Mouse (Mus musculus) neural tube, embryonic 14.5 days (tissue): ENCODE measurements around the gene Pappa2. TPM values are rescaled to one million over a fixed set of nuclear protein-coding genes. Genes with fewer than 3 reads are reported as not detected.

ENCODE experiments used
- ATAC-seq: fragments of 200-750 bp; cut with Nextera tagmentation; 2 replicates; pipeline ENCODE4 v1.8.0; 2017; ENCODE audit warnings: low read depth, mild to moderate bottlenecking, moderate TSS enrichment, moderate library complexity
- H3K27ac ChIP-seq: fragments of 300-500 bp; sonication (generic); 2 replicates; pipeline ENCODE4 v1.5.1; 2014; ENCODE audit warnings: low read depth, mild to moderate bottlenecking, control low read depth, low read length, moderate library complexity, mixed read lengths
- H3K27me3 ChIP-seq: fragments of 300-500 bp; sonication (generic); 2 replicates; pipeline ENCODE4 v1.6.1; 2014; ENCODE audit warnings: low read length; ENCODE audit not compliant: control insufficient read depth, insufficient read depth
- H3K36me3 ChIP-seq: fragments of 300-500 bp; sonication (generic); 2 replicates; pipeline ENCODE4 v1.6.1; 2014; ENCODE audit warnings: low read length, mixed read lengths; ENCODE audit not compliant: control insufficient read depth, insufficient read depth
- H3K4me1 ChIP-seq: fragments of 300-500 bp; sonication (generic); 2 replicates; pipeline ENCODE4 v1.6.1; 2014; ENCODE audit warnings: low read length; ENCODE audit not compliant: control insufficient read depth, insufficient read depth
- H3K4me2 ChIP-seq: fragments of 300-500 bp; sonication (generic); 2 replicates; pipeline ENCODE4 v1.6.1; 2014; ENCODE audit warnings: mild to moderate bottlenecking, low read depth, low read length, control low read depth
- H3K4me3 ChIP-seq: fragments of 300-500 bp; sonication (generic); 2 replicates; pipeline ENCODE4 v1.5.1; 2014; ENCODE audit warnings: low read depth, low read length, control low read depth, mixed read lengths
- H3K9ac ChIP-seq: fragments of 300-500 bp; sonication (generic); replicated peaks from 2 replicates; pipeline ENCODE4 v1.6.1; 2014; ENCODE audit warnings: low read depth, mild to moderate bottlenecking, control low read depth, low read length, mixed read lengths
- H3K9me3 ChIP-seq: fragments of 300-500 bp; sonication (generic); 2 replicates; pipeline ENCODE4 v1.6.1; 2016; ENCODE audit warnings: low read length; ENCODE audit not compliant: control insufficient read depth
- WGBS: fragments of 180-500 bp; shearing (Covaris S2); extraction: QIAGEN DNeasy Blood & Tissue Kit; methylation state at CpG from one replicate; pipeline ENCODE4 v1.1.7; 2014; 5-methylcytosine and 5-hydroxymethylcytosine counted together
- polyA plus RNA-seq: library from polyadenylated mRNA; unstranded; fragments of >200 nt; fragmentation: Nextera tagmentation; extraction: Ambion mirVana; gene quantifications from 2 replicates; pipeline ENCODE4 v1.2.1, GENCODE M21; 2014

Gene Pappa2
- polyA plus RNA-seq, 1 experiment from 2014 or later, result 1.3 TPM

- no peak overlapping the region for H3K27ac ChIP-seq
- H3K4me2 ChIP-seq, result no peak overlapping the region
- no peaks in the 10 kb centered on the region for H3K4me1 ChIP-seq
- no peaks in the 10 kb centered on the region for H3K36me3 ChIP-seq
- H3K9me3 ChIP-seq, result no peaks in the 10 kb centered on the region
- WGBS, result 81% methylated on average over 1 of the region's 1 CpGs
- no peak overlapping the region for H3K9ac ChIP-seq
- H3K27me3 ChIP-seq, result no peaks in the 10 kb centered on the region
- no peak overlapping the region for H3K4me3 ChIP-seq
- ATAC-seq, result no peak
These were observed 106.7 kb downstream of the Pappa2 start for GRCm38 (mm10) chr1:158873631-158874030.

- no peak for ATAC-seq
- Histone ChIP-seq H3K4me1 (no peaks in the 10 kb centered on the region), H3K4me3 (no peak overlapping the region), H3K4me2 (no peak overlapping the region), H3K27me3 (no peaks in the 10 kb centered on the region), H3K27ac (no peak overlapping the region), H3K9ac (no peak overlapping the region), H3K9me3 (no peaks in the 10 kb centered on the region), H3K36me3 (no peaks in the 10 kb centered on the region)
- WGBS, result 90% methylated on average over 2 of the region's 2 CpGs
These were observed 108.9 kb downstream of the Pappa2 start for GRCm38 (mm10) chr1:158871401-158871800.

- H3K27me3 ChIP-seq, result no peaks in the 10 kb centered on the region
- WGBS, result 78% methylated on average over 5 of the region's 5 CpGs
- no peak overlapping the region for H3K27ac ChIP-seq
- H3K9me3 ChIP-seq, result no peaks in the 10 kb centered on the region
- no peaks in the 10 kb centered on the region for H3K4me1 ChIP-seq
- no peak overlapping the region for H3K4me2 ChIP-seq
- no peak for ATAC-seq
- H3K36me3 ChIP-seq, result no peaks in the 10 kb centered on the region
- H3K4me3 ChIP-seq, result no peak overlapping the region
- no peak overlapping the region for H3K9ac ChIP-seq
These were observed 120.1 kb downstream of the Pappa2 start for GRCm38 (mm10) chr1:158860190-158860589.

- no peak overlapping the region for H3K4me3 ChIP-seq
- 77% methylated on average over 5 of the region's 5 CpGs for WGBS
- H3K27me3 ChIP-seq, result no peaks in the 10 kb centered on the region
- H3K36me3 ChIP-seq, result no peaks in the 10 kb centered on the region
- no peak overlapping the region for H3K4me2 ChIP-seq
- H3K9me3 ChIP-seq, result no peaks in the 10 kb centered on the region
- ATAC-seq, result no peak
- H3K9ac ChIP-seq, result no peak overlapping the region
- H3K27ac ChIP-seq, result no peak overlapping the region
- no peaks in the 10 kb centered on the region for H3K4me1 ChIP-seq
These were observed 126.1 kb downstream of the Pappa2 start for GRCm38 (mm10) chr1:158853936-158854882.

- Histone ChIP-seq H3K27me3 (no peaks in the 10 kb centered on the region), H3K4me1 (no peaks in the 10 kb centered on the region), H3K4me2 (no peak overlapping the region), H3K4me3 (no peak overlapping the region), H3K9ac (no peak overlapping the region), H3K36me3 (no peaks in the 10 kb centered on the region), H3K27ac (no peak overlapping the region), H3K9me3 (no peaks in the 10 kb centered on the region)
- 90% methylated on average over 14 of the region's 14 CpGs for WGBS
- ATAC-seq, result no peak
These were observed 127.3 kb downstream of the Pappa2 start for GRCm38 (mm10) chr1:158852836-158853567.

- WGBS, result 64% methylated on average over 3 of the region's 3 CpGs
- Histone ChIP-seq H3K4me3 (no peak overlapping the region), H3K4me2 (no peak overlapping the region), H3K27ac (no peak overlapping the region), H3K4me1 (no peaks in the 10 kb centered on the region), H3K36me3 (no peaks in the 10 kb centered on the region), H3K9me3 (no peaks in the 10 kb centered on the region), H3K27me3 (no peaks in the 10 kb centered on the region), H3K9ac (no peak overlapping the region)
- ATAC-seq, result no peak
These were observed 129.8 kb downstream of the Pappa2 start for GRCm38 (mm10) chr1:158850459-158850858.

- ATAC-seq, result no peak
- Histone ChIP-seq H3K27me3 (no peaks in the 10 kb centered on the region), H3K4me3 (no peak overlapping the region), H3K4me1 (no peaks in the 10 kb centered on the region), H3K36me3 (no peaks in the 10 kb centered on the region), H3K9me3 (no peaks in the 10 kb centered on the region), H3K9ac (no peak overlapping the region), H3K4me2 (no peak overlapping the region), H3K27ac (no peak overlapping the region)
- 72% methylated on average over 10 of the region's 10 CpGs for WGBS
These were observed 135.7 kb downstream of the Pappa2 start for GRCm38 (mm10) chr1:158844604-158845003.

- 89% methylated on average over 4 of the region's 4 CpGs for WGBS
- no peak for ATAC-seq
- no peak overlapping the region for H3K9ac ChIP-seq
These were observed 143.1 kb downstream of the Pappa2 start for GRCm38 (mm10) chr1:158837151-158837550.

GRCm38 (mm10) chr1:158830152-158830551 is 150.1 kb downstream of the Pappa2 start:
- Histone ChIP-seq H3K9ac (no peak overlapping the region), H3K4me3 (no peak overlapping the region), H3K4me2 (no peak overlapping the region), H3K36me3 (no peaks in the 10 kb centered on the region), H3K27ac (no peak overlapping the region), H3K9me3 (no peaks in the 10 kb centered on the region), H3K4me1 (no peaks in the 10 kb centered on the region), H3K27me3 (no peaks in the 10 kb centered on the region)
- ATAC-seq, result no peak
- 66% methylated on average over 3 of the region's 3 CpGs for WGBS

More at GRCm38 (mm10) chr1:158837151-158837550, 143.1 kb downstream of the Pappa2 start:
- Histone ChIP-seq H3K27ac (no peak overlapping the region), H3K4me3 (no peak overlapping the region), H3K27me3 (no peaks in the 10 kb centered on the region), H3K36me3 (no peaks in the 10 kb centered on the region), H3K9me3 (no peaks in the 10 kb centered on the region), H3K4me1 (no peaks in the 10 kb centered on the region), H3K4me2 (no peak overlapping the region)
